In the genomic region with DNA sequence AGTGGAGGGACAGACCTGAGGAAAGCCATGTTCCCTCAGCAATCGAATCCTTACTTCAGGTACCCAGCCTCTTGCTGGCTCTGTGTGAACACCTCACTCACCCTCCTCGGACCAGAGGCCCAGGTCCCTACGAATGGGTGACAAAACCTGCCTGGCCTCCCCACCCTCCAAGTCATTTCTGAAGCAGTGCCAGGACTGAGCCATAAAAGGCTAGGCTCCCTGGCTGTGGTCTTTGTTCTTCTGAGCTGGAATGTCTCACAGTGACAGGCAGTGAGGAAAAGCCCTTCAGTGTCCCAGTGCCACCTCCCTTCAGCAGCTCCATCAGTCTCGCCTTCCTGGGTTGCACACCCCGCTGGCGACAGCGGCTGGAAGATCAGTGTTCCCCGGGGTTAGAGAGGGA, we compare ENCODE assay signal across 12 mouse cellular contexts.
A peak's percentile ranks its signal among the peaks of the same experiment; 100 is the strongest.
DNase-seq lines count a peak whose midpoint lies in the region; ATAC-seq and TF ChIP-seq lines count a peak whose summit lies in the region.
"Had no signal": no experiment of that assay in that cellular context is flagged by ENCODE, and none has a peak within 500 bp of the region (broad histone marks: within the 10 kb centered on the region; RNA-seq: fewer than 3 reads in every experiment).

No protein-coding gene starts in this region.

- H3K4me1 ChIP-seq in lung, adult 2 months (ENCODE audit: control insufficient read depth, insufficient read depth, low read length), result no peaks in the 10 kb centered on the region
- H3K4me1 ChIP-seq in embryonic facial prominence, embryonic 15.5 days, result peaks cover 34% of the 10 kb centered on the region
- H3K4me1 ChIP-seq in heart, embryonic 15.5 days (replicated peaks), result peaks cover 34% of the 10 kb centered on the region
- no peaks in the 10 kb centered on the region for H3K4me1 ChIP-seq in lung, postnatal 0 days (ENCODE audit: insufficient read depth, low read depth, low read length)

- 0 out of 2 replicates have a peak overlapping the region, but pooled peaks have one; percentile 11 for H3K27ac ChIP-seq in embryonic facial prominence, embryonic 15.5 days (replicated peaks)
- peak overlapping the region; percentile 78 for H3K27ac ChIP-seq in heart, embryonic 15.5 days
- H3K27ac ChIP-seq in lung, postnatal 0 days (ENCODE audit: low read length), result no peak overlapping the region
- H3K27ac ChIP-seq: left cerebral cortex, adult 2 months had no signal

- TF ChIP-seq CTCF in lung, adult 2 months (IDR thresholded peaks at IDR 0.05; ENCODE audit: insufficient read depth, low read length), result no peak
- TF ChIP-seq CTCF in lung, postnatal 0 days (IDR thresholded peaks at IDR 0.05), result no peak

- H3K4me2 ChIP-seq in embryonic facial prominence, embryonic 15.5 days (replicated peaks), result no peak overlapping the region
- no peak overlapping the region for H3K4me2 ChIP-seq in heart, embryonic 15.5 days
- no peak overlapping the region for H3K4me2 ChIP-seq in lung, postnatal 0 days (replicated peaks; ENCODE audit: low read depth, low read length)

- H3K9me3 ChIP-seq in embryonic facial prominence, embryonic 15.5 days (replicated peaks), result no peaks in the 10 kb centered on the region
- H3K9me3 ChIP-seq in heart, embryonic 15.5 days (replicated peaks), result no peaks in the 10 kb centered on the region
- no peaks in the 10 kb centered on the region for H3K9me3 ChIP-seq in lung, postnatal 0 days (ENCODE audit: low read length)

- no peak for TF ChIP-seq POLR2A in lung, adult 2 months (IDR thresholded peaks at IDR 0.05; ENCODE audit: borderline replicate concordance, extremely low read depth, low read depth, low read length)

- H3K9ac ChIP-seq in embryonic facial prominence, embryonic 15.5 days, result no peak overlapping the region
- no peak overlapping the region for H3K9ac ChIP-seq in heart, embryonic 15.5 days
- no peak overlapping the region for H3K9ac ChIP-seq in lung, postnatal 0 days (replicated peaks; ENCODE audit: low read depth)

- H3K36me3 ChIP-seq in embryonic facial prominence, embryonic 15.5 days, result no peaks in the 10 kb centered on the region
- no peaks in the 10 kb centered on the region for H3K36me3 ChIP-seq in heart, embryonic 15.5 days
- H3K36me3 ChIP-seq in lung, postnatal 0 days (ENCODE audit: insufficient read depth, low read length), result no peaks in the 10 kb centered on the region
- H3K36me3 ChIP-seq: G1E had no signal

- peak; percentile 17 to 41 for DNase-seq in lung, adult 18-20 months
- DNase-seq in lung, adult 2 months, result no peak
- peak; percentile 21 for DNase-seq in lung, postnatal 0 days (ENCODE audit: low spot score)
- DNase-seq in testis, postnatal 14 days (ENCODE audit: low spot score), result no peak
- DNase-seq in left cerebral cortex, postnatal 25 days (ENCODE audit: low spot score in 2 of 2), result no peak
- DNase-seq in layer of hippocampus, adult 18-20 months (ENCODE audit: low spot score in 2 of 2), result no peak
- DNase-seq: gastrocnemius, postnatal 25 days; spleen, adult 18-20 months had no signal

- WGBS in lung, adult 2 months, result 26% methylated on average over 8 of the region's 8 CpGs
- WGBS in embryonic facial prominence, embryonic 15.5 days, result 21% methylated on average over 8 of the region's 8 CpGs
- 6% methylated on average over 8 of the region's 8 CpGs for WGBS in heart, embryonic 15.5 days
- WGBS in lung, postnatal 0 days, result 9% methylated on average over 8 of the region's 8 CpGs

- ATAC-seq in embryonic facial prominence, embryonic 15.5 days (ENCODE audit: insufficient number of reproducible peaks, low FRiP score, low TSS enrichment, low read depth), result no peak
- ATAC-seq in heart, embryonic 15.5 days (replicated peaks; ENCODE audit: insufficient number of reproducible peaks, insufficient read depth, low FRiP score, low read depth), result peak; percentile 95
- ATAC-seq in lung, postnatal 0 days, result peak; percentile 58

- intact Hi-C loops in left cerebral cortex, postnatal 25 days (cut with DNase I), result no loop called here

- H3K4me3 ChIP-seq in lung, adult 2 months (replicated peaks; ENCODE audit: extremely low read depth, low read depth, low read length), result no peak overlapping the region
- H3K4me3 ChIP-seq in embryonic facial prominence, embryonic 15.5 days (replicated peaks), result no peak overlapping the region
- H3K4me3 ChIP-seq in heart, embryonic 15.5 days, result no peak overlapping the region
- H3K4me3 ChIP-seq in lung, postnatal 0 days (ENCODE audit: low read depth, low read length), result no peak overlapping the region
- H3K4me3 ChIP-seq: left cerebral cortex, adult 2 months had no signal

- no peaks in the 10 kb centered on the region for H3K27me3 ChIP-seq in embryonic facial prominence, embryonic 15.5 days
- 0 out of 2 replicates have a peak, but pooled peaks cover 3% of the 10 kb centered on the region for H3K27me3 ChIP-seq in heart, embryonic 15.5 days
- H3K27me3 ChIP-seq in lung, postnatal 0 days (replicated peaks; ENCODE audit: insufficient read depth, low read length), result no peaks in the 10 kb centered on the region

- TF ChIP-seq EP300 in lung, postnatal 0 days (IDR thresholded peaks at IDR 0.05), result no peak

Comparison
In these comparisons a context has a peak if more than half of its experiments do, and no peak if none do; other contexts are left out.
1. DNase-seq: peak in lung, adult 18-20 months (2 of 2) and lung, postnatal 0 days (single experiment); none in lung, adult 2 months (single experiment), testis, postnatal 14 days (single experiment), left cerebral cortex, postnatal 25 days (0 of 2) and layer of hippocampus, adult 18-20 months (0 of 2).